Mouse (Mus musculus) intestine, embryonic 15.5 days (tissue): ENCODE results near the gene Gm49388. TPM values are rescaled to one million over a fixed set of nuclear protein-coding genes. Genes with fewer than 3 reads are reported as not detected.

Experiments
- ATAC-seq: fragments of 200-750 bp; cut with Nextera tagmentation; 2 replicates; pipeline ENCODE4 v1.8.0; 2017; ENCODE audit warnings: moderate TSS enrichment, moderate library complexity
- H3K27ac ChIP-seq: fragments of 300-500 bp; sonication (generic); 2 replicates; pipeline ENCODE4 v1.5.1; 2015; ENCODE audit warnings: mild to moderate bottlenecking, inconsistent platforms
- H3K27me3 ChIP-seq: fragments of 300-500 bp; sonication (generic); replicated peaks from 2 replicates; pipeline ENCODE4 v1.6.1; 2015; ENCODE audit warnings: inconsistent platforms
- H3K36me3 ChIP-seq: fragments of 300-500 bp; sonication (generic); 2 replicates; pipeline ENCODE4 v1.6.1; 2015; ENCODE audit warnings: inconsistent platforms
- H3K4me1 ChIP-seq: fragments of 300-500 bp; sonication (generic); replicated peaks from 2 replicates; pipeline ENCODE4 v1.6.1; 2015; ENCODE audit warnings: inconsistent platforms
- H3K4me2 ChIP-seq: fragments of 300-500 bp; sonication (generic); replicated peaks from 2 replicates; pipeline ENCODE4 v1.6.1; 2015; ENCODE audit warnings: mild to moderate bottlenecking, inconsistent platforms
- H3K4me3 ChIP-seq: fragments of 300-500 bp; sonication (generic); replicated peaks from 2 replicates; pipeline ENCODE4 v1.5.1; 2015; ENCODE audit warnings: inconsistent platforms
- H3K9ac ChIP-seq: fragments of 300-500 bp; sonication (generic); 2 replicates; pipeline ENCODE4 v1.6.1; 2015; ENCODE audit warnings: inconsistent platforms
- H3K9me3 ChIP-seq: fragments of 300-500 bp; sonication (generic); 2 replicates; pipeline ENCODE4 v1.6.1; 2016; ENCODE audit warnings: inconsistent platforms
- WGBS: fragments of 180-500 bp; shearing (Covaris S2); methylation state at CpG from one replicate; pipeline ENCODE4 v1.1.7; 2015; 5-methylcytosine and 5-hydroxymethylcytosine counted together
- polyA plus RNA-seq: library from polyadenylated mRNA; unstranded; fragments of >200 nt; fragmentation: Nextera tagmentation; extraction: Ambion mirVana; gene quantifications from 2 replicates; pipeline ENCODE4 v1.2.1, GENCODE M21; 2015

Gene Gm49388
- polyA plus RNA-seq = not detected in 2 replicates

- no peak for ATAC-seq
- H3K4me2 ChIP-seq = no peak within 1 kb of the TSS
- no peaks in the 10 kb centered on the region for H3K27me3 ChIP-seq
- no peaks in the 10 kb centered on the region for H3K9me3 ChIP-seq
- H3K9ac ChIP-seq = no peak within 1 kb of the TSS
- WGBS = 93% methylated on average over 7 of the region's 7 CpGs
- H3K36me3 ChIP-seq = peaks cover 72% of the 10 kb centered on the region
- no peak within 1 kb of the TSS for H3K4me3 ChIP-seq
- no peak within 1 kb of the TSS for H3K27ac ChIP-seq
- no peaks in the 10 kb centered on the region for H3K4me1 ChIP-seq
Measured at GRCm38 (mm10) chr7:127785308-127785707, at the start of gene Gm49388. Gene Gm49388 (plus strand): TSS chr7:127785608.

- H3K27me3 ChIP-seq = no peaks in the 10 kb centered on the region
- under 1% methylated on average over 26 of the region's 26 CpGs for WGBS
- peak within 1 kb of the TSS; percentile 90 for H3K27ac ChIP-seq
- H3K9ac ChIP-seq = peak within 1 kb of the TSS; percentile 75; the same call in 1 of the 2 replicates
- H3K9me3 ChIP-seq = no peaks in the 10 kb centered on the region
- no peak for ATAC-seq
- peaks cover 11% of the 10 kb centered on the region for H3K36me3 ChIP-seq
- H3K4me3 ChIP-seq = peak within 1 kb of the TSS; percentile 88
- H3K4me2 ChIP-seq = peak within 1 kb of the TSS; percentile 86
- peaks cover 19% of the 10 kb centered on the region for H3K4me1 ChIP-seq
Measured at GRCm38 (mm10) chr7:127744366-127745045, 40.9 kb upstream of the Gm49388 start, which contains the start of gene Fbxl19. Gene Fbxl19 (plus strand): TSS chr7:127744543.

- Histone ChIP-seq H3K9me3 (no peaks in the 10 kb centered on the region), H3K4me2 (peak overlapping the region; percentile 86), H3K4me3 (peak overlapping the region; percentile 88), H3K27ac (peak overlapping the region; percentile 90), H3K4me1 (peaks cover 19% of the 10 kb centered on the region), H3K9ac (peak overlapping the region; percentile 75), H3K36me3 (peaks cover 18% of the 10 kb centered on the region), H3K27me3 (no peaks in the 10 kb centered on the region)
- WGBS = 0% methylated on average over 19 of the region's 19 CpGs
- ATAC-seq = peak; percentile 88
Measured at GRCm38 (mm10) chr7:127745251-127745651, 40.2 kb upstream of the Gm49388 start.

GRCm38 (mm10) chr7:127745652-127746493 lies 39.5 kb upstream of the Gm49388 start:
- peak overlapping the region; percentile 90 for H3K27ac ChIP-seq
- H3K4me1 ChIP-seq = peaks cover 19% of the 10 kb centered on the region
- ATAC-seq = peak; percentile 86
- under 1% methylated on average over 39 of the region's 39 CpGs for WGBS
- peaks cover 24% of the 10 kb centered on the region for H3K36me3 ChIP-seq
- no peaks in the 10 kb centered on the region for H3K9me3 ChIP-seq
- H3K9ac ChIP-seq = peak overlapping the region; percentile 75
- H3K27me3 ChIP-seq = no peaks in the 10 kb centered on the region
- H3K4me3 ChIP-seq = peak overlapping the region; percentile 88
- peak overlapping the region; percentile 86 for H3K4me2 ChIP-seq

- peaks cover 19% of the 10 kb centered on the region for H3K4me1 ChIP-seq
- no peaks in the 10 kb centered on the region for H3K27me3 ChIP-seq
- peak overlapping the region; percentile 90 for H3K27ac ChIP-seq
- peak overlapping the region; percentile 88 for H3K4me3 ChIP-seq
- H3K9ac ChIP-seq = peak overlapping the region; percentile 75
- WGBS = under 1% methylated on average over 48 of the region's 62 CpGs
- peaks cover 33% of the 10 kb centered on the region for H3K36me3 ChIP-seq
- H3K4me2 ChIP-seq = peak overlapping the region; percentile 86
- no peaks in the 10 kb centered on the region for H3K9me3 ChIP-seq
- peak; percentile 17 for ATAC-seq
Measured at GRCm38 (mm10) chr7:127746494-127747491, 38.6 kb upstream of the Gm49388 start.

- H3K4me2 ChIP-seq = peak overlapping the region; percentile 86
- WGBS = 34% methylated on average over 6 of the region's 6 CpGs
- peak overlapping the region; percentile 90 for H3K27ac ChIP-seq
- H3K36me3 ChIP-seq = peaks cover 38% of the 10 kb centered on the region
- ATAC-seq = no peak
- peak overlapping the region; percentile 88 for H3K4me3 ChIP-seq
- H3K4me1 ChIP-seq = peaks cover 19% of the 10 kb centered on the region
- H3K9ac ChIP-seq = peak overlapping the region; percentile 75
- H3K27me3 ChIP-seq = no peaks in the 10 kb centered on the region
- no peaks in the 10 kb centered on the region for H3K9me3 ChIP-seq
Measured at GRCm38 (mm10) chr7:127747559-127748234, 37.7 kb upstream of the Gm49388 start.

GRCm38 (mm10) chr7:127748235-127748560 lies 37.2 kb upstream of the Gm49388 start:
- ATAC-seq = no peak
- Histone ChIP-seq H3K9ac (no peak overlapping the region), H3K4me1 (peaks cover 19% of the 10 kb centered on the region), H3K9me3 (no peaks in the 10 kb centered on the region), H3K27ac (no peak overlapping the region), H3K36me3 (peaks cover 43% of the 10 kb centered on the region), H3K4me3 (peak overlapping the region; percentile 88; the same call in 1 of the 2 replicates), H3K27me3 (no peaks in the 10 kb centered on the region), H3K4me2 (peak overlapping the region; percentile 86)
- WGBS = 93% methylated on average over 28 of the region's 28 CpGs

GRCm38 (mm10) chr7:127750131-127751127 lies 35.0 kb upstream of the Gm49388 start:
- no peak overlapping the region for H3K9ac ChIP-seq
- H3K4me2 ChIP-seq = no peak overlapping the region
- peaks cover 13% of the 10 kb centered on the region for H3K4me1 ChIP-seq
- H3K4me3 ChIP-seq = no peak overlapping the region
- H3K27me3 ChIP-seq = no peaks in the 10 kb centered on the region
- H3K27ac ChIP-seq = no peak overlapping the region
- H3K36me3 ChIP-seq = peaks cover 49% of the 10 kb centered on the region
- no peaks in the 10 kb centered on the region for H3K9me3 ChIP-seq
- WGBS = 84% methylated on average over 19 of the region's 19 CpGs
- ATAC-seq = no peak

GRCm38 (mm10) chr7:127751619-127752018 lies 33.8 kb upstream of the Gm49388 start:
- 91% methylated on average over 5 of the region's 5 CpGs for WGBS

GRCm38 (mm10) chr7:127752069-127752468 lies 33.3 kb upstream of the Gm49388 start:
- H3K9me3 ChIP-seq = no peaks in the 10 kb centered on the region
- H3K4me3 ChIP-seq = no peak overlapping the region
- 97% methylated on average over 27 of the region's 27 CpGs for WGBS
- H3K36me3 ChIP-seq = peaks cover 53% of the 10 kb centered on the region
- peaks cover 13% of the 10 kb centered on the region for H3K4me1 ChIP-seq
- H3K4me2 ChIP-seq = no peak overlapping the region
- no peak overlapping the region for H3K9ac ChIP-seq
- H3K27me3 ChIP-seq = no peaks in the 10 kb centered on the region
- H3K27ac ChIP-seq = no peak overlapping the region
- ATAC-seq = no peak

More at GRCm38 (mm10) chr7:127751619-127752018, 33.8 kb upstream of the Gm49388 start:
- no peak overlapping the region for H3K27ac ChIP-seq
- H3K4me2 ChIP-seq = no peak overlapping the region
- no peak for ATAC-seq
- H3K4me3 ChIP-seq = no peak overlapping the region
- H3K36me3 ChIP-seq = peaks cover 49% of the 10 kb centered on the region
- no peaks in the 10 kb centered on the region for H3K9me3 ChIP-seq
- peaks cover 13% of the 10 kb centered on the region for H3K4me1 ChIP-seq
- H3K27me3 ChIP-seq = no peaks in the 10 kb centered on the region
- no peak overlapping the region for H3K9ac ChIP-seq
